In the genomic region with DNA sequence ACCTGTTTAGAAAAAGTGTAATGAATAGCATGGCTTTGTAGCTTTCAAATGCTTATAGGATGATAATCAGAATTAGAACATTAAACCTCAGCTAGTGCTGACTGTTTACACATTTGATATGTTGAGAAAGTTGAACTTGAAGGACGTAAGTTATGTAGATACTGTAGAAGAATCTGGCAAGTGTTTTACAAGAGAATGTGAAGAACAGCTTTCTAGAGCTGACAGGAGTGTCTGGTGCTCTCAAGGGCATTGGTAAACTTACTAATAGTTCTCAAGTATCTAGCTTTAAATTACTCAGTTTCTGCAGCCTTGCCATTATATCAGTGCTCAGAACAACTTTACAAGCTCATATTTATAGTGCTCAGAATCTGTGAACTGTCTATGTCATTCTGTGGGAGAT, we compare ENCODE assay signal across 16 mouse cellular contexts.
"Had no signal": no experiment of that assay in that cellular context is flagged by ENCODE, and none has a peak within 500 bp of the region (broad histone marks: within the 10 kb centered on the region; RNA-seq: fewer than 3 reads in every experiment).

No protein-coding gene starts in this region.

- H3K4me3 ChIP-seq: neural tube, embryonic 13.5 days; neural tube, embryonic 15.5 days; stomach, embryonic 15.5 days had no signal

- H3K4me1 ChIP-seq: neural tube, embryonic 13.5 days; neural tube, embryonic 15.5 days; stomach, embryonic 15.5 days had no signal

- DNase-seq: retina, postnatal 1 day; right cerebral cortex, adult 18-20 months; right cerebral cortex, postnatal 14 days; right cerebral cortex, postnatal 25 days; right cerebral cortex, postnatal 4 days; spleen, adult 18-20 months; thymus, adult 18-20 months; thymus, adult 2 months; thymus, postnatal 14 days; thymus, postnatal 25 days; thymus, postnatal 36 days; thymus, postnatal 4 days had no signal

- H3K4me2 ChIP-seq: neural tube, embryonic 13.5 days; neural tube, embryonic 15.5 days; stomach, embryonic 15.5 days had no signal

- H3K27ac ChIP-seq: neural tube, embryonic 13.5 days; neural tube, embryonic 15.5 days; stomach, embryonic 15.5 days; stomach, postnatal 0 days had no signal

- H3K9me3 ChIP-seq: neural tube, embryonic 13.5 days; neural tube, embryonic 15.5 days; stomach, embryonic 15.5 days had no signal

- H3K9ac ChIP-seq: neural tube, embryonic 13.5 days; neural tube, embryonic 15.5 days; stomach, embryonic 15.5 days had no signal

- H3K27me3 ChIP-seq: neural tube, embryonic 13.5 days; neural tube, embryonic 15.5 days; stomach, embryonic 15.5 days had no signal
